Mouse (Mus musculus) induced T-regulatory cell, adult 2 months (primary cell): Measurements from ENCODE around the gene Pard3.
A peak's percentile ranks its signal among the peaks of the same experiment; 100 is the strongest.

ENCODE experiments used
- DNase-seq: peaks from one replicate; pipeline ENCODE4 v3.0.0-alpha.2; 2012; ENCODE audit warnings: low read depth

The Pard3 gene

DNA sequence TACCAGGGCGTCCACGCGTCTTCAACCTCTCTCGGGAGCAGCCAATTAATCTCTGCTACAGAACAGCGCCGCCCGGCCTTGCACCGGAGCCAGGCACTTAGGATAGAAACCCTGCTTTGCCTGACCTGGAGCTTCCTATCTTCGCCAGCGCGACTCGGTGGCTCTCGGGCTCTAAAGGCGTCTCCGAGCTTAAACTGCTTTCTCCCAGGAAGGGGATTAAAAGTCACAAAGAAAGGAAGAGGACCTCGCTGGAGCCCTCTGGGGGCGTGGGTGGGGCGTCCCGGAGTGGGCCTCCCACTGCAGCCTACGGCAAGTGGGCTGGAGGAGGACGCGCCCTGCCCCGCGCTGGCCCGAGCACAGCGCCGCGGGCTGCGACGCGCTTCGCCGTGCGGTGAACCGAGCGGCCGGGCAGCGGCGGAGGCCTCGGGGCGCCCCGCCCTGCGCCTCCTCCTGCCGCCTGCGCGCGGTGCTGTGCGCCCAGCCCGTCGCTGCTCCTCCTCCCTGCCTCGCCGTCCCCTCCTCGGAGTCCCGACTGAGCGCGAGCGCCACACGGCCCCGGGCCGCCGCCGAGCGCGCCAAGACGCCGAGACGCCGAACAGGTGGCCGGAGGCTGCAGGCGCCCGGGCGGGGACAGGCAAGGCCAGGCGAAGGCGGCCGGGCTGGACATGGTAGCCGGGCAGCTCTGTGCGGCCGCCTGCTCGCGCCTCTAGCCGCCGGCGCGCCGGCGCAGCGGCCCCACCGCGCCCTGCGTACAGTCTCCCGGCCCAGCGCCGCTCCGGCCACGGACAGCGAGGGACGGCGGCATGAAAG lies at the start of gene Pard3:
Pard3 (plus strand) TSS at position 343 of the 810 bp plus-strand sequence.
- DNase-seq = no peak

DNA sequence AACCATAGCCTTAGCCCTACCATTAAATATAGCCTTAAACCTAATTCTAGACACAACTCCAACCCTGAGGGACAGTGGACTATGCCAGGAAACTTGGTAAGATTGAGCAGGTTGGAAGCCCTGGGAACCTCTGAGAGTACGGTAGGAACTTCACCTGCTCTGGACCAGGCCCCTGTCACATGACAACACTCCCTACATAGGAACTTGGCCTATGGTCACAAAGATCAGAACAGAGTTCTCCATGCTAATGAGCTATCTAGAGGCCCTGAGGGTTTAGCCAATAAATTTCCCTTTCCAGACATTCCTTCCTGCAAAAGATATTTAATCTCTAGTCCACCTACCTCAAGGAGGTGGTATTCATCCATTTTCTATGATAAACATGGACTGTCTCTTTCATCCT lies 41.9 kb upstream of the Pard3 start:
- no peak for DNase-seq

DNA sequence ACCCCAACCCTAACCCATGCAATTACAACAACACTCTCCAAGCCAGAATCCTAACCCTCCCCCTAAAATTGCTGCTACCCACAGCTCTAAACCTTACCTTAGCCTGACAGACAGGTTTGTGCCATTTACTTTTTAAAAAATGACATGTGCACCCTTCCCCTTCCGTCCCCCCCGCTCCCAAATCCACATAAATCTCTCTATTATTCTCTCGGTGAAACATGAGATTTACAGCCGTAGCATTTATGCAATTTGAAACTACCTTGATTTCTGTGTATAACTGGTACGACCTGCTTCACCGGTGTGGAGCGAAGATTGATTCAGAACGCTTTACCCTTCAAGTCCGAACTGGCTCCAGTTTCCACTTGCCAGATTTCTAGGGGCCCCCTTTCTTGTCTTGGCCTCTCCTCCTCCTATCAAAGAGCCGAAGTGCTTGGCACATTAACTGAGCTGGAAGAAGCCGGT lies 38.4 kb upstream of the Pard3 start:
- DNase-seq = no peak

DNA sequence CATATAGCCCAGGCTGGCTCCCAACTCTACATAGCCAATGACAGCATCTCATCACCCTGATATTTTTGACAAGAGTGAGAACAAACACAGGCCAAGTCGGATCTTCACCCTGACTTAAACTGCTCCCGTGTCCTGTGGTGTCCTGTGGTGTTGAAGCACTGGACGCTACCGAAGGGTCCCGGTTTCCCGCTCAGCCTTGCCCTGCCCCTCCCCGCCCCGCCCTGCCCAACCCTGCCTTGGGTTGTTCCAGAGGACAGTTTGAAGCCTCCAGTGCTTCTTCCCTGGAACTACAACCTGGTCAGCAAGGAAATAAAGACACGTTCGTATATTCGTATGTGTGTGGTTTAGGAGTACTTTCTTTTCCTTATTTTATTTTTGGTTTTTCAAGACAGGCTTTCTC lies 37.9 kb upstream of the Pard3 start:
- DNase-seq = no peak

DNA sequence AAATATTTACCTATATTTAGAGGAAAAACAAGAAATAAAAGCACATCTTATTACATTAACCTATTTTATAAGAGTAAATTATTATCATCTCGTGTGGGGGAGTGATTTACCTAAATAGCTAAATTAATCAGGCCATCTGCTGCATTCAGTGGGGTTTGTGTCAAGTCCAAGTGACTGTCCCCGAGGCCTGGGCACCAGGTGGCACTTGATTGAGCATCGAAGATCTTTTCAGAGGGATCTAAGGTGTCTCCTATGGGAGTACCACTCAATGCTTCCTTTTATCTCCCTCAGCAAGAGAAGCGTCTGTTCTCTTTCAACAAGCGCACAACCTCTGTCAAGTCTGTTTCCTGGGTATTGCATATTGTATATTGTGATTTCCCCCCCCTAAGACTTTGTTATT lies 32.2 kb upstream of the Pard3 start:
- DNase-seq = no peak

DNA sequence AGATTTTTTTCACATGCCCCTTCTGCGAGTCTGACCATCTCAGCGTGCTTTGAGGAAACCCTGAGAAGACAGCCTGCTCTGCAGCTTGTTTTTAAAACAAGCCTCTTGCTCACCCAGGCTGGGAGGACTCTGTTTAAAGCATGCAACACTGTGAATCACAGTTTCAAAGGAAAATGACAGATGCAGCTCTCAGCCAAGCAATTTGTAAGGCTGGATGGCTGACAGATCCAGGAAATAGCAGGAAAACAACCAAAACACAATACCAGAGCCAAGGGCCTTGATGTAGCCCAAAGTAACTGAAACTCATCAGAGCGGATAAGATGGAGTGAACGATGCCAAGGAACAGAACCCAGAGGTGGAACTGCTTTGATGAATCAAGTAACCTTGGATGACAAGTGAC lies 24.8 kb upstream of the Pard3 start:
- no peak for DNase-seq

DNA sequence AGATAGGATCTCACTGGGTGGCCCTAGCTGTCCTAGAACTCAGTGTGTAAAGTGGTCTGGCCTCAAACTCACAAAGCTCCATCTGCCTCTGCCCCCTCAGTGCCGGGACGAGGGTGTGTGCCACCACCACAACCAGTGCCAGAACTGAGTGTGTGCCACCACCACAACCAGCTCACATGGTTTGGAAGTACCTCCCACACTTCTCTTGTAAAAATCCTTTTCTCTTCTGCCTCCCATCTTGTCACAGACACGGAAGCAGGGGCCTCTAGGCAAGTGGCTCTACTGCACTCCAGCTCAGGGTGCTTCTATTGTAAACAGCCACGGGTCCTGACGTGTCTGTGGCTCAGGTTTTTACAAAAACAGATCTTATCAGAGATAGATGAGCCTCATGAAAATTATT lies 13.7 kb upstream of the Pard3 start:
- DNase-seq = no peak

DNA sequence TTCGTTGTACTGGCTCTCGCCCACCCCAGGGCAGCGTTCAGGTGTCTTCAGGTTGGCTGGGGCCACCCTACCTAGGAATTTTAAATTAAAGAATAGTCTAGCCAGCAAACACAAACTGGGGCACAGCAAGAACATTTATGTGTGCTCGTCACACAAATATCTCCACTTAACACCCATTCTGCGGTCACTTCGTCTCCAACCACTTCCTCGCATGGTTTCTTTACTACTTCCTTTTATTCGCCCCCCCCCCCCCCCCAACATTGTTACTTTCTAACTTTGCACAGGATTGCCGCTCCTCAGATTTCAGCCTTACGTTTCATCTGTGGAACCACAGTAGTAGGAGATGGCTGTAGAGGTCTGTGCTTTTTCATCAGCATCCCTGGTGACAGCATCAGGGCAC lies 11.6 kb upstream of the Pard3 start:
- peak; percentile 47 for DNase-seq

DNA sequence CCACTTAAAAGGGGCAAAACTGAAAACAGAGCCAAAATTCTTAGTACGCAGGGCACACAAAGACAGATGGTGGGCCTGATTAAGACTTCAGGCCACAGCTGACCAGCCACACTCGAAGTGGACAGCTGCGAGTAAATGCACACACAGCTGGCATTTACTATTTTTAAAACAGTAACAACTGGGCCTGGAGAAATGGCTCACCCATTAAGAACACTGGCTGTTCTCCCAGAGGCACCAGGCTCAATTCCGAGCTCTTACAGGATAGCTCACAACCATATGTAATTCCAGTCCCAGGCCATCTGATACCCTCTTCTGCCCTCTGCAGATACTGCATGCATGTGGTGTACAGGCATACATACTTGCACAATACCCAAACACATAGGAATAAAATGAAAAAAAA lies 8.6 kb upstream of the Pard3 start:
- DNase-seq = no peak

DNA sequence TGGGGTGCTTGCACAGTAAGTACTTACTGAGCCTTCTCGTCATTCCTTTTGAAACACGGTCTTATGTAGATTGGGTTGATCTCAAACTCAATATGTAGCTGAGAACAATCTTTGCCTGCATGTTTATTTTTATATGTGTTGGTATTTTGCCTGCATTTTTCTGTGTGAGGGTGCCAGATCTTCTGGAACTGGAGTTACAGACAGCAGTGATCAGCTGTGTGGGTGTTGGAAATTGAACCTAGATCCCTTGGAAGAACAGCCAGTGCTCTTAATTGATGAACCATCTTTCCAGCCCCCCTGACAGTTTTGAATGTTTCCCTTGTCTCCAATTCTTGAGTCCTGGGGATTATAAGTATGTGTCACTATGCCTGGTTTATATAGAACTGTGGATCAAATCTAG lies 4.9 kb upstream of the Pard3 start:
- no peak for DNase-seq

DNA sequence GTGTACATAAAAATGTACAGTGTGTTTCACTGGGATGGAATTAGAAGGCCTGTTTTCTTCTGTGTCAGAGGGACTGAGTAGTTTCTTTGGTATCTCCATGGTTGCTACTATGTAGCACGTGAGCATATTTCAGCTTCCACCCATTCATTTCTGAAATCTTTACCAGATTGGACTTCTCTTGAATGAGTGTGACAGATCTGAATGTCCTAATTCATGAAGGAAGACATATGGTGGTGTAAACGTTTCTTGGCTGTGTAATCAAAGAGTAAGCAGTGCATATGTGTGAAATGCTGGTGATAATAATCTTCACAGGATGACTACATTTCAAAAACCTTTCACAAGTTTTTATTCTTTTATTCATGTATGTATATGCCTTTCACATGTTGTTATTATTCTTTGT lies 3.9 kb upstream of the Pard3 start:
- no peak for DNase-seq

DNA sequence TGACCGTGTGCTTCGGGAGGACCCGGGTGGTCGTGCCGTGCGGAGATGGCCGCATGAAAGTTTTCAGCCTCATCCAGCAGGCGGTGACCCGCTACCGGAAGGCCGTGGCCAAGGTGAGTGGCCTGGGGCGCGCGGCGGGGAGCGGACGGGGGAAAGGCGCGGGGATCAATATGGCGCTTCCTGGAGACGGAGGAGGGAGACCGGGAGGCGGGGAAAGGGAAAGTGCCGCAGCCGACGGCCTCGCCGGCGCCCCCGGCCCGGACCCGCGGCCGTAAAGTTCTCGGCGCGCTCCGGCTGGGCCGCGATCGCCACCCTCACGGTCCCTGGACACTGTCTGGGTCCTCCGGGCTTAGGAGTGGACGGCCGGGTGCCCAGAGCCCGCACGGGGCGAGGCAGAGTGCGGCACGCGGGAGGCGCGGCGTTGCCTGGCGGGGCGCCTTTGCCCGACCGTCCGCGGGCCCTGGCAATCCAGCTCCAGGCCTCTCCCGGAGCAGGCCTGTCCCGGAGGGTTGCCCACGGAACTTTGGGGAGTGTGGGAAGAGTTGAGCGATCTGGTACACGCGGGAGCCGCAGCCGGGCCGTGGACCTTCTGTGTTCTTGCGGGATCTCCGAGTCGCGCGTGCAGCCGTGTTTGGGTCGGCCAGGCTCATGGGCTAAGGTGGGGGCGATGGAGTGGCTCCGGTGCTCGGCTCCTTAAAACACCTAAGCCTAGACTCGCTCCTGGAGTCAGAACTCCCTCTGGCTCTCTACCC lies 844 bp downstream of the Pard3 start:
- DNase-seq = no peak

DNA sequence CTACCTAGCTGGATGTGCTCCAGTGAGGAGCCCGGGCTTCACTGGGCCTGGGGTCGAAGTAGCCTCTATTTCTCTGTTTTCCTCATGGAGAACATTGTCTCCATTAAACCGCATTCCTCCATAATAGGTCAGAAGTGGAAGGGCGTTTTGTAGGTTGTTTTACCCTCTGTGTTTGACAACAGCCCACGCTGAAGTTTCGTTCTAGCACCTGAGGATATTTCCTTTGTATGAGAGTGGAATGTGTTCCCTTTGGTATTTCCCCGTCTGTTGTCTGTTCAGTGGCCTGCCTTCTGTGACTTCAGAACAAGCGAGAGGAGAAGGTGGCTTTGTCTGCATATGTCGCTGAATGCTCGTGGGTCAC lies 1.4 kb downstream of the Pard3 start:
- DNase-seq = no peak

DNA sequence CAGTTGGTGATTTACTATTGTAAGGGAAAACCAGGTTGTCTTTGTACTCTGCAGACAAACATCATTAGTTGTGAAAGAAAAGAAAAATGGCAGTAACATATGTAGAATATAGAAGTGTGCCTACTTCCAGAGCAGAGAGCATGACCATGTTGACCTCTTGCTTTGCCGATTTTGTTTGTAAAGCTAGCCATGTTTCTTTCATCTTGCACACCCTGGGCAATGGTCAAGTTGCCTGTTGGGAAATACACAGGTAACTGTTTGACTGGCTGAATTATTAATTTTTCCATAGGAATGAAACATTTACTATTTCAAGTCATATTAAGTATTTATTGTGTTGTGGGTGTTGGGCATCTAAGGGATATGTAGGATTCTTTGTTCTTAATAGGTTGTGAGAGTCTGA lies 2.1 kb downstream of the Pard3 start:
- DNase-seq = no peak

DNA sequence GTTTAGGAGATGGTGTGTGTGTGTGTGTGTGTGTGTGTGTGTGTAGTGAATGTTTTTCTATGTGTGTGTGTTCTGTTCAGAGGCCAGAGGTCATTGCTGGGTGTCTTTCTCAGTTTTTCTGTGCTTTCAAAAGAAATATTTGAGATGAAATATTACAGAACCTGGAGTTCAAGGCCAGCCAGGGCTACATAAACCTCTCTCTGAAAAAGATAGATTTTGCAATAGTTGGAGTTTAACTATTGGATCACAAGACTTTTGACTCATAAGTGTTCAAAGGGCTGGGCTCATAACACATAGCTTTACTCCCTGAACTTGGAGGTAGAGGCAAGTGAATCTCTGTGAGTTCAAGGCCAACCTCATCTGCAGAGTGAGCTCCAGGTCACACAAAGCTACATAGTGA lies 2.8 kb downstream of the Pard3 start:
- DNase-seq = no peak

DNA sequence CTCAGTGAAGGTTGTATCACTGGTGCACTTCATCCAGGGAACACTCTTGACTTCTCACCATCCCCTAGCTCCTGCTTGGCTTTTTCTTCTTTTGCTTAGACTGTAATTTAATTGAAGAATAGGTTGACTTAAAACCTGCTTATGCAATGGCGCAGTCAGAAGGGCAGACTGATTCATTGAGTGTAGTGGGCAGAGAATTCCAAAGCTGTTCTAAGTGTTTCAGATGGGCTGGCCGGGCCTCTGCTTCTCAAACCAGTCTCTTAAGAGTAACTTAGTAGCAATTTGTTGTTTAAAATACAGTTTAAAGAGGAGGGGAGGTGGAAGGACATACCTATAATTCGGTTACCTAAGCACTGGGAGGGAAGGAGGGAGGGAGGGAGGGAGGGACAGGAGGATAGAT lies 5.0 kb downstream of the Pard3 start:
- no peak for DNase-seq

DNA sequence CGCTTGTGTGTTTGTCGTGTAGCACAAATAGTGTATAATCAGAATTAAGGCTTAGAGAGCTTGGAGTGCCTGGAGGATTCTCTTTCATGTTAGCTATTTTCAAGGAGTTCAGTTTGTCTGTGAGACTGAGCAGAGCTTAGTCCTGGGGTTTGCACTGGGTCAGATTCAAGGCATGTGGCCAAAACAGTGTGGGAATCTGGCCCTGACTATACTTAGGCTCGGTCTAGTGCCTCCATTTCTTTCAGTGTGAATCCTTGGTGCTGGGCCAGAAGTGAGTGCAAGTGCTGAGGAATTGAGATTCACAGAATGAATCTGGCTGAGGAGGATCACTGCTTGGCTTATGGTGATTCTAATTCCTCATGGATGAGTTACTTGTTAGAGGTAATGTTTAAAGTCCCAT lies 6.5 kb downstream of the Pard3 start:
- no peak for DNase-seq

DNA sequence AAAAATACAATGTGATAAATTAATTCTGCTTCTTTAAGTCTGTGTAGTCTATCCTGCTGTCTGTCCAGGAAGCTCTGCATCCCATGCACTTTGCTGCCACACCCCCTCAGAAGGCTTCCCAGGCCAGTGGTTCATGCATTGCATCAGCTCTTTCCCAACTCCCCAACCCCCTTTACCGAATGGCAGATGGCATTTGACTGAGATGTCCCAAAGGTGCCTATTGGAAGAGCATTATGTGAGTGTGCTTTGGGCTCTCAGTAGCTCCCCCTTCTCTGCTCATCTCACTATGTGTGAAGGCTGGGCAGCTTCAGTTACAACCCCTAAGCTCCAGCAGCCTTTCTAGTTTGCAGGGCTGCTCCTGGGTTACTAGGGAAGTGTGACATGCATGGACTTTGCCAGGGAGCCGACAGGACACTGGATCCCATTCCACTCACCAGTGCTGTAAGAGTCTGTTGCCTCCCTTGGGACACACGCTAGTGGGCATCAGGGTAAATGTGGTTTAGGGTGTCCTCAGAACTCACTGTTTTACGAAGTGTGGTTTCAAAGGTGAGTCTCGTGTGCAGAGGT lies 9.4 kb downstream of the Pard3 start:
- no peak for DNase-seq

DNA sequence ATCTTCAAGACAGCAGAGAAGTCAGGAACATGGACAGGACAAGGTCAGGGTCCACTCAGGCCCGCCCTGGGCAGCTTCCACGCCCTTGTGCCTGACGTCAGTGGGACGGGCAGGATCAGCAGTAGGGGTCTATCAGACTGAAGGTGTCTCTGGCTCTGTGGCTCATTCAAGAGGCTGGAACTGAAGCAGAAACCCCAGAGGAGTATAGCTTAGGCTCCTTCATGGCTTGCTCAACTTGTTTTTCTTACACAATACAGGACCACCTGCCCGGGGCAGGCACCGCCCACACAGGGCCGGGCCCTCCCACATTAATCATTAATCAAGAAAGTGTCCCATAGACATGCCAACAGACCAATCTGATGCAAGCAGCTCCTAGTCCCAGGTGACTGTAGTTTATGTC lies 12.8 kb downstream of the Pard3 start:
- no peak for DNase-seq

DNA sequence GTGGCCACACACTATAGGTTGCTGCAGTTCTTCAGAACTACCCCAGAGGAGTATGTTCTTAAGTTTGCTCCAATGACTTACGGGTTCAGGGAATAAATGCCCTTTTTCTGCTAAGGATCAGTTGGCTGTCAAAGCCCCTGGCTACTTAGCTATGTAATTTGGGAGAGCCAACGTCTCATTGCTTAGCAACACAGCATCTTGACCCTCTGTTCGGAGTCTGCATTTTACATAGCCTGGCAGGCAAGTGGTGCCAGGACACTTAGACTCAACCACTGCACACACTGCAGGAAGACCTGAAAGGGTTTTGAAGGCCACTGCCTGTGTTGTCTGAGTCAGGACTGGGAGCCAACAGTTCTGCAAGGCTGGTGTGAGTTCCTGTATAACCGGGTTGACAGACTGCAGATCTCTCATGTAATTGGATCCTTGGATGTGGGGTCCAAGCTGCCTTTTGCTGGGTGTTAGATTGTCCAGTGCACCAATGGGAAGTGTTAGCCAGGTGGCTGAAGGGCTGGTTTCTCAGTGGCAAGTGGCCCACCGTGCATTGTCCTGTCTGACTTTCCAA lies 15.6 kb downstream of the Pard3 start:
- no peak for DNase-seq

DNA sequence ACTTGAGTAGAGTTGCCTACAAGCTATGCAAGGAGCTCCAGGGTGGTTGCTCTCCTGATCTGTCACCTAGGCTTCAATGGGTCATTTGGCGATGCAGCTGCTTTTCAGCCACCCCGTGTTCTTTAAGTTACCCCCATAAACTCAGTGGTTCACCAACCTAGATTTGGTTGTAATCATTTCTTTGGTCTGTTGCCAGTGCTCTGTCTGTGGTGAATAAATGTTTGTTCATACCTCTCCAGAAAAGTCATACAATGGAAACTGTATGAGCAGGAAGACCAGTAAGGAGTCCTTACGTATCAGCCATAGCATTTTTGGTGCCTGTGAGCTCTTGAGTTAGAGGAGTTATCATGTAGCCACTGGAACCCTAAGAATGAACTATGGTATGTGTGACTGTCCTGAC lies 17.6 kb downstream of the Pard3 start:
- DNase-seq = no peak

DNA sequence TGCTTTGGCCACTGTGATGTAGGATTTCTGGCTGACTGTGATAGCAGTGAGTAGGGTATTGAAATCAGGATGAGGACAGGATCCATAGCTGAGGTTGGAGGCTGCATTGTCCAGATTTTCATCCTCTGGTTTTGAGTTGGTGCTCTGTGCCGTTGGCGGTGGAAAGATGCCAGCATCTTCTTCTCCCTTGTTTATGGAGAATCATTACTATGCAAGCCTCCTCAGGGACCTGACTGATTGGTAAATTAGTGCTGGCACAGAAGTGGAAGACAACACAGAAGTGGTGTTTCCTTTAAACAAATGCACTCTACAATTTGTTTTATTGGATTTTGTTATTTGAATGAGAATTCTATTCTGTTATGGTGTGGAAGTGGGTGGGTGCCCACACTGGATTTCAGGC lies 18.8 kb downstream of the Pard3 start:
- no peak for DNase-seq

DNA sequence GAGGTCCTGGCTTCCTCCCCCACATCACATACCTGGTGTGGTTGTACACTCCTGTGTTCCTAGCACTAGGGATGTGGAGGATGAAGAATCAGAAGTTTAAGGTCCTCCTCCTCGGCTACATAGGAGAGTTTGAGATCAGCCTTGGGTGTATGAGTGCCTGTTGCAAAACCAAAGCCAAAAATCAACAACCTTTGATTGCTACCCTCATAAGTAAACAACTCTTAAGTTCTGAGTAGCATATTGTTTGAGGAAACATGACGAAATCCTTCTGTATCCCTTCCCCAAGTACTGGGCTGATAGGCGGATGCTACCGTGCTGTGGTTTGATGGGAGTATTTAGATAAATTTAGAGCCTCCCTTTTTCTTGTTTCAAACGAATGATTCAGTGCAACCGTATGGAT lies 20.9 kb downstream of the Pard3 start:
- DNase-seq = no peak
